Mouse (Mus musculus) brain, embryonic 14.5 days (tissue): Measurements from ENCODE around the gene Vkorc1.

Experiments
- CTCF ChIP-seq: fragments of 200-500 bp; IDR thresholded peaks from 2 replicates; pipeline ENCODE4 v1.5.1; 2012; ENCODE audit warnings: inconsistent platforms, mild to moderate bottlenecking, moderate library complexity, borderline replicate concordance; ENCODE audit not compliant: insufficient read depth, insufficient read length; ENCODE audit errors: extremely low read depth
- POLR2A ChIP-seq: fragments of 200-500 bp; IDR thresholded peaks from 2 replicates; pipeline ENCODE4 v1.6.1; 2012; ENCODE audit warnings: mild to moderate bottlenecking, inconsistent platforms, borderline replicate concordance; ENCODE audit not compliant: poor library complexity, insufficient read depth, insufficient read length, severe bottlenecking; ENCODE audit errors: extremely low read depth

GRCm38 (mm10) chr7:127870136-127870821 is 25.1 kb downstream of the Vkorc1 start:
- TF ChIP-seq POLR2A (no peak), CTCF (peak; percentile 20; the same call in 1 of the 2 replicates)
